Mouse (Mus musculus) gastrocnemius, postnatal 4 days (tissue): Measurements from ENCODE around the gene Rragc. TPM values are rescaled to one million over a fixed set of nuclear protein-coding genes. Genes with fewer than 3 reads are reported as not detected.
"Not testable (repeated sequence)": the region's sequence is repeated elsewhere in the genome, so short reads cannot be mapped to it uniquely, and the experiment has no call there.

Source experiments
- DNase-seq, 2 experiments: peaks; one replicate each; pipeline ENCODE4 v3.0.0; 2021 to 2022; ENCODE audit warnings: low spot score in 2 of 2, mixed read lengths in 2 of 2
- long read RNA-seq, 2 experiments: library from polyadenylated mRNA; stranded (forward); transcript quantifications; one replicate each; pipeline ENCODE4 v2.0.0; 2021
- total RNA-seq, 2 experiments: library from RNA; stranded (reverse); gene quantifications; 2 replicates each; pipeline ENCODE4 v1.2.3; 2021

The Rragc gene
- 10 to 100 TPM; 43.0 to 44.3 TPM for total RNA-seq
- long read RNA-seq, experiment 1, transcript Rragc-201 (7 exons, 2,593 nt), result major isoform, 227 of 242 reads
- long read RNA-seq, experiment 1, partial matches to known transcripts, result 9 of 242 reads
- long read RNA-seq, experiment 1, other reads (novel, unspliced or antisense), result 4 of 242 reads
- long read RNA-seq, experiment 2, transcript Rragc-201 (7 exons, 2,593 nt), result major isoform, 210 of 221 reads
- long read RNA-seq, experiment 2, partial matches to known transcripts, result 4 of 221 reads
- long read RNA-seq, experiment 2, other reads (novel, unspliced or antisense), result 3 of 221 reads

- peak; percentile 100 for DNase-seq
Measured at GRCm38 (mm10) chr4:123916748-123917547, at the start of gene Rragc. TSS of gene Rragc (plus strand) at chr4:123917446.

DNA sequence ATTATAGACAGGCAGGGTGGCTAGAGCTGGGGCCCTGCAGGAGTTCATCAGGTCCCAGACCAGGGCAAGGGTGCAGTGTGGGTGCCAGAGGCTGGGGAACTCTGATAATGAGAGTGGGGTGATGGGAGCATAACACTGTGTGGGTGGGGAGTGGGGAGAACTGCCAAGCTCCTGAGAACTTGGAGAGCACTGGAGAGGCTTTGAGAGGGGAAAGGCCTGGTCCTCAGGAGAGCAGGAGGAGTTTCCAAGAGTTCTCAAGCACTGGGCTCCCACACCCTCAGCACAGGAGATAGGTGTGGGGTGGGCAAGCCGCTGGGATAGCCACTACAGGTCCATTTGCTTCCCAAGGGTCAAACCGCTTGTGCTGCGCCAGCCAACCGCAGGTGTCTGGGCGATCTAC is 23.5 kb upstream of the Rragc start:
- no peak for DNase-seq

- no peak for DNase-seq
Measured at GRCm38 (mm10) chr4:123894295-123894694, 23.0 kb upstream of the Rragc start.

DNA sequence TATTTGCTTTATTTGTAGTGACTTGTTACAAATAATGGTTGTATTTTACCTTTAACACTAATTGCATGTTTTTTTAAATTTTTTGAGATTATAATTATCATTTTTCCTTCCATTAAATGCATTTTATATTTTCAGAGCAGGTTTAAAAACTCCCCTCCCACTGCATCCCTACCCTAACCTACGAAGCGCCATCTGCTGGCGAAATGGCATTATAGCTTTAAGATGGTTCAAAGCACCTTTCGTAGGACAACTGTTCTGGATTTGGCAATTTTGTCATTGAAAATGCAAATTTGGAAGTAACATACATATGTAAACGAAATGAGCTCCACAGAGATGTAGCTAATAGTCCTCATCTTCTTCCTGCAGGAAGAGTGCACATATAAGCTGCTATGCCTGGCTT is 18.6 kb upstream of the Rragc start:
- peak in 1 of 2 experiments; percentile 38 for DNase-seq

DNA sequence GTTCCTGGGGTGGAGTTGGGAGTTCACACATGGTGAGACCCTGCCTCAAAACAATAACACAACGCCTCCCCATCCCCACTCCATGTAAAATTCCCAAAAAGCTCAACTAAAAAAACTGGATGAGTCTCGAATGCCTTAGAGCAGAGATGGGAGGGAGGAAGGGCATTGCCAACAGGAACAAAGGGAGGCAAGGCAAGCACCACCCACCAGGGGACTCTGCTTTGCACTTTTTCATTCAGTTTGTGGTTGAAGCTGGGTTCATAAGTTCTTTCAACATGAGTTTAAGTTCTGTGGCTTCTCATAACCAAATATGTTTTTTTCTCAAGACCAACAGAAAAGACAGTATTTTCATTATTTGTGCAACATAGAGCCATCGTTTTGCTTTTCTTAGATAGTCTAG is 13.8 kb upstream of the Rragc start:
- DNase-seq, result no peak

GRCm38 (mm10) chr4:123904333-123905125 is 12.7 kb upstream of the Rragc start, which contains the start of gene Mycbp:
TSS of gene Mycbp (plus strand) at chr4:123904832.
- DNase-seq, result peak; percentile 99

DNA sequence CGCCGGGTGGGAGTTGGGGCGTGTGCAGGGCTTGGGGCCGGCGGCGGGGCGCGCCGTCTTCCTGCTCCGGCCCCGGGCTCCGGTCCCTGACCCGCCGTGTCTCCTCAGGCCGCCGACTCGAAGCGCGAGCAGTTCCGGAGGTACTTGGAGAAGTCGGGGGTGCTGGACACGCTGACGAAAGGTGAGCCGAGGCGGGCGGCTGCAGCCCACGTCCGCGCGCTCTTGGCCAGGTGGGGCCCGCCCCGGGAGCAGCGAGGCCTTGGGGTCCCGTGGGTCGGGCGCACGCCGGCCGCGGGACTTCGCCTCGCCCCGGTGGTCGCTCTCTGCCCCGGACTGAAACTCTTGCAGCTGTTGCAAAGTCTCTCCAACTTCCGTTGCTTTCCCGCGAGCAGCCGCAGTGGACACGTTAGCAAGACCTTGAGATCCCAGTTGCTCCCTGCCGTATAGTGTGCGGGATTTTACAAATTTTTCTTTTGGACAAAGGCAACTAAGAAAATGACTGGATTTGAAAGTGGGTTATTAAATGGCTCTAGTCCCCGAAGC is 12.0 kb upstream of the Rragc start:
- no peak for DNase-seq

DNA sequence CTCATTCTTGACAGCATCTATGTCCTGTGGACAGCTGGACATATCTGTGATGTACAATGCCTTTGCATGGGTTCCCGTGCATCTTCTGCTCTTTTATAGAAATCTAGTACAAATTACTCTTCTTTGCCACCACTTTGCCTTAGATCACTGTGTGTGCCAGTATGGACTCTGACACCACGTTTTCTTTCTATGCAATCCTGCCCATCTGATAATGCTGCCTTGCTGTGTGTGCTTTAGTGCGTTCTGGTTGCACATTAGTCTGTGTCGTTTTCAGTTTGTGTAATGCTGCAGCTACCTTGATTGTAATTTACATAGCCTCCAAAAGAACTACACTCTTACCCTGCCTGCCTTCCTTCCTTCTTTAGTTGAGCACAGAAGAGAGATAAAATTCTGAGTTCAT is 5.7 kb upstream of the Rragc start:
- DNase-seq, result no peak

DNA sequence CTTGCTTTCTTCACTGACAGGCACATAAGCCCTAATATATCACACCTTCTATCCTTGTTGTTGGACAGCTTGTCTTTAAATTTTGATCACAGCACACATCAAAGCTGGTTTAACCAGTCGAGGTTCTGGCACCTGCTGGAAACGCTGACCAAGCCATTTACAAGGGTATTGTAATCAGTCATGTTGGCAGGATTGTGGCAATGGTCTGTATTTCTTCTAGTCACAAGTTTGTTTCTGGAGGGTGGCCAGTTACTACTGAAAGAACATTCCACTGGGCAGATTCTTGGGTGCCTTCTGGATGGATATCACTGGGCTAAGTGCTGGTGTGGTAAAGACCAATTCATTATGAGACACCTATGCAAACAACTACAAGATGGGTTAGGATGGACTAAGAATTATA is 4.8 kb upstream of the Rragc start:
- DNase-seq, result no peak

DNA sequence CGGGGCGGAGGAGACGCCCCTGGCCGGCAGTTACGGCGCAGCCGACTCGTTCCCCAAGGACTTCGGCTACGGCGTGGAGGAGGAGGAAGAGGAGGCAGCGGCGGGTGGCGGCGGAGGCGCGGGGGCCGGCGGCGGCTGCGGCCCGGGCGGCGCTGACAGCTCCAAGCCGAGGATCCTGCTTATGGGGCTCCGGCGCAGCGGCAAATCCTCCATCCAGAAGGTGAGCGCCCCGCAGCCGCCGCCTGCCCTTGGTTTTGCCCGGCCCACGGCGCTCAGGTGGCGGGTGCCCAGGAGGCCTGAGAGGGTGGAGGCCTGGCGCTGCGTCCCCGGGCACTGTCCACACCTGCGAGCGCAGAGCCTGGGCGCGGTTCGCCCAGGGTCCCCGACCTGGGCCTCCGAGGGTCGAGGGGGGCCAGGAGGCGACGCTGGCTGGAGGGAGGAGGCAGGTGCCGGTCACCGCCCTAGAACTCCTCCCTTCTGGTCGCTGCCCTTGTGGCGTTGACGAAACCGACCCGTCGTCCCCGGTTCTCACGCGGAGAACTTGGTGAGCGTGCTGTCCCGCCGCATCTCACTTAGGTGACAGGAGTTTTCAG is 398 bp downstream of the Rragc start, which contains the start of gene 4930535I16Rik:
4930535I16Rik (minus strand) TSS at position 475 of the 593 bp plus-strand sequence.
- DNase-seq, result peak; percentile 26

GRCm38 (mm10) chr4:123918851-123919250 is 1.6 kb downstream of the Rragc start:
- no peak for DNase-seq

DNA sequence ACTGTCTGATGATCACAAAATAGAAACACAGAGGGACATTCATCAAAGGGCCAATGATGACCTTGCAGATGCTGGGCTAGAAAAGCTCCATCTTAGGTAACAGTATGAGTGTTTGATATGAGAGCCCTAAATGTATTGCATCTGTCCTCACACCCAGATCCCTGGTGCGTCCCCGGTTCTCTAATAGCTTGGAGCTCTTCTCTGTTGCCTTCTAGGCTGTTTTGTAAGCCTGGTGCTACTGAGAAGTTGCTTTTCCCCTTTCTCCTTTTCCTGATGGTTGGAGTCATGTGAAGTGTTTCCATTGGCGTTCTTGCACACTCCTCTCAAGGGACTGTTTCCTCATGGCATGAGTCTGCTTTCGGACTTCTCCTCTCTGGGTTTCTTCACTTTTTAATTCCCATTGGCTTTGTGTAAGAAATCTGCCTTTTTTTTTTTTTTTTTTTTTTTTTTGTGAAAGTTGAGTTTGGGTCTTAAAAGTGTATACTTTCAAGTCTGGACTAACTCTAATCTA is 3.9 kb downstream of the Rragc start:
- DNase-seq, result no peak

DNA sequence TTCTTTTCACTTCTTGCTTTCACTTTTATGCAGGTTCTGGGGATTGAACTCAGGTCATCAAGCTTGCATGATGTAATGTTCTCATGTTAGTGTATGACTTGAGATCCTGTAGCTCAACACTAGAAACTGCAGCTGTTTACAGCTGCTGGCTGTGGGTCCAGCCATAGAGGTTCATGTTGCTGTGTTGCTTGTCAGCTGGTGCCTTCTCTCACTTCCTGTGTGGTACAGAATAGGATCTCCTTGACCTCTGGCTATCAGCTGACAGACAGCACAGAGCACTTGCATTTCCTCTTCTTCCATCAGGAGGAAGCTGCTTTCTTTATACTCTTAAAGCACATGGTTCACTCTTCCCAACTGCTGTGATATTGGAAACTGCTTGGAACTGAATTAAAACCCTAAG is 10.7 kb downstream of the Rragc start:
- no peak for DNase-seq

DNA sequence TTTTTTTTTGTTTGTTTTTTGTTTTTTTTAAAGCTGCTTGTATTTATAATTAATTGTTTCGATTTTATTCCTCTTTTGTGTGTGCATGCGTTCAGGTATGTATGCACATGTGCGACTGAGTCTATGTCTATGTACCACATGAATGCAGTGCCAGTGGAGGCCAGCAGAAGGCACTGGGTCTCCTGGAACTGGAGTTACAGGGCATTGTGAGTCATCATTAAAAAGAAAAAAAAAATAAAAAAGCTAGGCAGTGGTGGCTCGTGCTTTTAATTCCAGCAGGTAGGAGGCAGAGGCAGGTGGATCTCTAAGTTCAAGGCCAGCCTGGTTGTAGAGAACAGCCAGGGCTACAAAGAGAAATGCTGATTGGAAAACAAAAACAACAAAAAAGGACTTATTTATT is 12.7 kb downstream of the Rragc start:
- no peak for DNase-seq

GRCm38 (mm10) chr4:123934306-123934705 is 17.1 kb downstream of the Rragc start:
- DNase-seq, result no peak

- DNase-seq, result no peak
Measured at GRCm38 (mm10) chr4:123936059-123936458, 18.8 kb downstream of the Rragc start.

DNA sequence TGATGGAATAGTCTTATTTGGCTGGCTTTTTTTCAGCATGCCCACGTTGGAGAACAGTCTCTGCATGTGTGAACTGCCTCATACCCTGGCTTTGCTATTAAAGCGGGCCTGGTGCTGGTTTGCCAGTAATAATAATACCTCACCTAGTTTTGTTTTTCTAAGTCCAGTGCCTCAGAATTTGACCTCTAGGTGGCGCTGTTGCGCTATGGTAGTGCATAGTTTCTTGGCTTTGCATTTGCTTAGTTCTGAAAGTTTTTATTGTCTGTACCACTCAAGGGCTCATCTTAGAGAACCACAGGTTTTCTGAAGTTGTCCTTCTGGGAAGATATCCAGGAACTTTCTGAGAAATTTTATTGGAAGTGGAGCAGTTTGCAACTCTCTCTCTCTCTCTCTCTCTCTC is 22.6 kb downstream of the Rragc start:
- DNase-seq, result peak; percentile 52 to 69

DNA sequence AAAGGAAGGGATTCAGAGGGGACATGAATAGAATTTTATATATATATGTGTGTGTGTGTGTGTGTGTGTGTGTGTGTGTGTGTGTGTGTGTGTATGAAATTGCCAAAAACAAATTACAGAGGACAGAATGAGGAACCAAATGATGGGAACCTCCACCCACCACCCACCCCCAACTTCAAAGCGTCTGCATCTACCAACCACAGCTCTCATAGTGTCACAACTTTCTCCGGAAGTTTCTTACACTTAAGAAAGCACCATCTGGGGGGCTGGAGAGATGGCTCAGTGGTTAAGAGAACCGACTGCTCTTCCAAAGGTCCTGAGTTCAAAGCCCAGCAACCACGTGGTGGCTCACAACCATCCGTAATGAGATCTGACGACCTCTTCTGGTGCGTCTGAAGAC is 23.6 kb downstream of the Rragc start:
- not testable (repeated sequence) for DNase-seq

GRCm38 (mm10) chr4:123946701-123947100 is 29.5 kb downstream of the Rragc start:
- no peak for DNase-seq

- DNase-seq, result no peak
Measured at GRCm38 (mm10) chr4:123947149-123947548, 29.9 kb downstream of the Rragc start.

DNA sequence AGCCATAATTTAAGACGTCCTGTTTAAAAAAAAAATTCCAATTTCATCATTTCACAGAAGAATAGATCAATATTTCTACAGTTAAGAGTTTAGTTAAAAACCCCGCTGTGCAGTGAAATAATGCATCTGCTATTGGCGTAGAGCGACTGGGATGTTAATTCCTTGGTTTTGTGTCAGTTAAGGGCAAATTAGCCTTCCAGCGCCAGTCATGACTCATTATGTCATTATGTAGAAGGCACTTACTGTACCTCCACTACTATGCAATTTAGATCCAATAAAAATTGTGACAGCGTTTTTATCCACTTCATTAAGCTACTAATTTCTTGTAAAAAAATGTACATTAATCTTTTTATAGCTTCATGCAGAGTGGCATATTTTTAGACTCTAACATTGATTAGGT is 31.7 kb downstream of the Rragc start:
- DNase-seq, result no peak
